Mouse (Mus musculus) olfactory bulb, adult 2 months (tissue): ENCODE measurements around the gene Sf3a3. TPM values are rescaled to one million over a fixed set of nuclear protein-coding genes. Genes with fewer than 3 reads are reported as not detected.

Experiments
- H3K27ac ChIP-seq: fragments of 200-500 bp; 2 replicates; pipeline ENCODE4 v1.5.1; 2012; ENCODE audit warnings: low read depth, low read length; ENCODE audit not compliant: insufficient read depth
- H3K4me1 ChIP-seq: fragments of 200-500 bp; 2 replicates; pipeline ENCODE4 v1.6.1; 2012; ENCODE audit warnings: low read length; ENCODE audit not compliant: control insufficient read depth, insufficient read depth
- H3K4me3 ChIP-seq: fragments of 200-500 bp; 2 replicates; pipeline ENCODE4 v1.5.1; 2012; ENCODE audit warnings: mild to moderate bottlenecking, low read depth, low read length, moderate library complexity; ENCODE audit not compliant: insufficient read depth
- CTCF ChIP-seq: fragments of 200-500 bp; IDR thresholded peaks from 2 replicates; pipeline ENCODE4 v1.5.1; 2012; ENCODE audit warnings: low read depth, mild to moderate bottlenecking, low read length, moderate library complexity; ENCODE audit not compliant: insufficient read depth
- POLR2A ChIP-seq: fragments of 200-500 bp; IDR thresholded peaks from 2 replicates; pipeline ENCODE4 v1.6.1; 2012; ENCODE audit warnings: mild to moderate bottlenecking, low read depth, low read length, moderate library complexity; ENCODE audit not compliant: insufficient read depth
- whole genome bisulfite sequencing: fragments of 180-500 bp; shearing (Covaris S2); methylation state at CpG from one replicate; pipeline ENCODE4 v1.1.7; 2018; 5-methylcytosine and 5-hydroxymethylcytosine counted together
- polyA plus RNA-seq: library from polyadenylated mRNA; stranded (reverse); fragments of >200 nt; gene quantifications from 2 replicates; pipeline ENCODE4 v1.2.4, GENCODE M21; 2012; ENCODE audit warnings: low replicate concordance; ENCODE audit not compliant: missing spikeins, insufficient read depth, insufficient read length

Gene Sf3a3
- polyA plus RNA-seq, 1 experiment: not detected

DNA sequence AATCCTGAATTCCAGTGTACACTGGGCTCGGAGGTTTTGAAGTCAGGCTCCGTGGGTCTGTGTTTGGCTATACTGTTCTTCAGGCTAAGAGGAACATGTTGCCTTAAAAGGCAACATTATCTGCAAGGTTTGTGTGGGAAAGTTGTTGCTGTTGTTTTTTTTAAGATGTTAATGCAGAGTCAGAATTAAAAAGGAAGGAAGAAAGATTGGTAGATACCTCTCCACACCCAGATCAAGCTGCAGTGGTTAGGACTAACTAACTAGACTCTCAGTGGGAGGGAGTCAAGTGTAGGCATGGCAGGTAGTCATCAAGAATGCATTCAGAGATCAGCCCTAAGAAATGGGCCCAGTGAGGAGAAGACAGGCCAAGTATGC is 52.0 kb downstream of the Sf3a3 start:
- 28% methylated on average over 2 of the region's 2 CpGs for WGBS
- H3K27ac ChIP-seq: no peak overlapping the region
- TF ChIP-seq CTCF (no peak), POLR2A (no peak)
- H3K4me1 ChIP-seq: peaks cover 12% of the 10 kb centered on the region
- no peak overlapping the region for H3K4me3 ChIP-seq

DNA sequence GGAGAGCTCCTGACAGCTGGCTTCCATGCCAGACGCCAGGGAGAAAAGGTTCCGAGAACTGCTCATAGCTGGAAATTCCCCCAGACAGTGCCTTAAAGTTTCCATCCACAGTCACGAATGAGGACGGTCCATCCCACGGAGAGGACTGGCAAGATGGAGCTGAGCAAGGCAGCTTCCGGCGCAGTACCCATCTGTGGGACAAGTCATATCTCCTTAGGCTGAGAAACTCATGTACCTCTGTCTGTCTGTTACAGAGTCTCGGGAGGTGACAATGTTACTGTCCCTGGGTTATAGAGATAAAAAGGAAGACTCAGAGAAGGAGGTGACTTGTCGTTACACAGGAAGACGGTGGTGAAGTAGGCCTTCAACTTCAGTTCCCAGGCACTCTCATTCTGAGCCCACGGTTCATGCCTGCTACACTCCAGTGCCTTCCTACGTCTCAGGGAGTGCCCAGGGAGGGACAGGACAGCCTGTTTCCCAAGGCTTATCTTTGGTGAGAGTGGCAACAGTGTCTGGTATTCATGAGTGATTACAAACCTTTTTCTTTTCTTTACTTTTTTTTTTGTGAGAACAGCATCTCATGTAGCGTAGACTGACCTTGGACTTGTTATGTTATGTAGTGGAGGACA is 54.5 kb downstream of the Sf3a3 start:
- Histone ChIP-seq H3K4me3 (no peak overlapping the region), H3K27ac (no peak overlapping the region), H3K4me1 (peaks cover 14% of the 10 kb centered on the region)
- TF ChIP-seq CTCF (no peak), POLR2A (no peak)
- 88% methylated on average over 13 of the region's 13 CpGs for WGBS

DNA sequence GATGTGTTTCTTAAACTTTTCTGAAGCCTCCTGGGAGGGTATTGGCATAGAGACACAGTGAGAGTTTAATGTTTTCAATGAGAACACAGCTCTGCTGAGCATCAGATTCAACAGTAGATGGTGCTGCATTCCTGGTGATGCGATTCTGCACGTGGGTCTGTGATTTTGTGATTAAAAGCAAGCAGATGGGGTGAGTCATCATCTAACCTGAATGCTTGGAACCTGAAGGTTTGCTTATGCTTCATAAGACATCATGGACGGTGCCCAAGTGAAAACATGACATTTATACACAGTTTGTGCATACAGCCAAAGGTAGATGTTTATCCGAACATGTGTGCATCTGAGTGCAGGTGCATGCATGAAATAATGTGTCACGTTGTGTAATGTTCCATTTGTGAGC is 56.0 kb downstream of the Sf3a3 start:
- 59% methylated on average over 5 of the region's 5 CpGs for WGBS
- Histone ChIP-seq H3K4me1 (peaks cover 14% of the 10 kb centered on the region), H3K4me3 (no peak overlapping the region), H3K27ac (no peak overlapping the region)
- TF ChIP-seq CTCF (no peak), POLR2A (no peak)

DNA sequence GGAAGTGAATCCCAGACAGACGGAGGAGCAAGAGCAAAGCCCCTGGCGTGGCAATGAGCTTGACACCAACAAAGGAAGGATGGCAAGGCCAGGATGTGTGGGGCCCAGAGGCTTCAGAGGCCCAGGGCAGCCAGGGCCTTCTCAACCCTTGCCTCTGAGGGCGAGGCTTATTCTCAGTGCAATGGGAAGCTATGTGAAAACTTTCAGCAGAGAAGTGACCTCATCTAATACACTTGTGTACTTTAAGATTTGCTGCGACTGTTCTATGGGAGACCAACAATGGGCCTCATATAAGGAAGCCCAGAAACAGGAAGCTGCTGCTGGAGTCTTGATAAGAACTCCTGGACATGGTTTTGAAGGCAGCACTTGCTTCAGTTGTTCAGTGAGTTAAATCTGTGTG is 57.5 kb downstream of the Sf3a3 start:
- Histone ChIP-seq H3K4me3 (no peak overlapping the region), H3K4me1 (peaks cover 2% of the 10 kb centered on the region; the same call in 1 of the 2 replicates), H3K27ac (no peak overlapping the region)
- TF ChIP-seq POLR2A (no peak), CTCF (no peak)
- 63% methylated on average over 4 of the region's 4 CpGs for WGBS

DNA sequence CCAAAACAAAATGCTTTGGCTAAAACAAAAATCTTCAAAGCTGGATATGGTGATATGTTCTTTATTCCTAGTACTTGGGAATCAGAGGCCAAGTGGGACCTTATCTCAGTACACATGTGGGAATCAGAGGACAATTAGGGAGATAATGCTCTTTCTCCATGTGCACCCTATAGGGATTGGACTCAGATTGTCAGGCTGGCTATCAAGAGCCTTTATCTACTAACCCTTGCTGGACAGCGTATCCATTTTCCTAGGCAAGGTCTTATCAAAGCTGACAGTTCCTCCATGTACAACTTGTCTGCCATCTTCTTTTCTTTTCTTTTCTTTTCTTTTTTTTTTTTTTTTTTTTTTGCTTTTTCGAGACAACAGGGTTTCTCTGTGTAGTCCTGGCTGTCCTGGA is 58.9 kb downstream of the Sf3a3 start:
- H3K4me1 ChIP-seq: peaks cover 2% of the 10 kb centered on the region; the same call in 1 of the 2 replicates
- 96% methylated on average over 1 of the region's 2 CpGs for WGBS
- no peak overlapping the region for H3K4me3 ChIP-seq
- TF ChIP-seq POLR2A (no peak), CTCF (no peak)
- H3K27ac ChIP-seq: no peak overlapping the region

DNA sequence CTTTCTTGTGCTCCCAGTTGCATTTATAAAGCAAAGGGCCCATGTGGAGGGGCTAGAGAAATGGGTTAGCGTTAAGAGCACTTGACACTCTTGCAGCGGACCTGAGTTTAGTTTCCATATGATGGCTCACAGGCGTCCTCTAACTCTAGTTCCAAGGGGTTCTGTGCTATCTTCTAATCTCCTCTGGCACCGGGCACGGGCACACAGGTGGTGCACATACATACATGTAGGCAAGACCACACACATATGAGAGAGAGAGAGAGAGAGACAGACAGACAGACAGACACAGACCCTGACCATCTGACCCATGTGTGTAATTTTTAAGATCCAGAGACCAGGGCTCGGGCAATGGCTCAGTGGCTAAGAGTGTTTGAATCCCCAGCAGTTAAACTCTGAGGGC is 59.4 kb downstream of the Sf3a3 start:
- Histone ChIP-seq H3K4me3 (no peak overlapping the region), H3K4me1 (peaks cover 2% of the 10 kb centered on the region; the same call in 1 of the 2 replicates), H3K27ac (no peak overlapping the region)
- 95% methylated on average over 6 of the region's 6 CpGs for WGBS
- TF ChIP-seq CTCF (no peak), POLR2A (no peak)

DNA sequence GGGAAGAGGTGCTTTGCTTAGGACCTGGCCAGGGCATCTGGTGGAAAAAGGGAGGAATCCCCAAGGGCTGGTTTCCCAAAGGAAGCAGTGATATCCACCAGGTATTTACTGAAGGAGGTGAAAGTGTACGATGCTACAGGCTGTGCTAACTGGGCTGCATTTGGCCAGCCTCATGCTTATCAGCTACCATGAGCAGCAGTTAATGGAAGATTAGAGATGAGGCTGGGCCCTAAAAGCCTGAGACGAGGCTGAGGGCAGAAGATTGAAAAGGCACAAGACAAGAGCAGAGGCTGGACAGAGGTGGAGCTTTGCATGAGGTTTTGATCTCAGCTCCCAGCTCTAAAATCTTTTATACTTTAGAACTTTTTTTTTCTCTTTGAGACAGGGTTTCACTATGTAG is 59.9 kb downstream of the Sf3a3 start:
- no peak overlapping the region for H3K27ac ChIP-seq
- TF ChIP-seq CTCF (no peak), POLR2A (no peak)
- WGBS: 91% methylated on average over 2 of the region's 2 CpGs
- H3K4me3 ChIP-seq: no peak overlapping the region
- H3K4me1 ChIP-seq: peaks cover 2% of the 10 kb centered on the region; the same call in 1 of the 2 replicates

DNA sequence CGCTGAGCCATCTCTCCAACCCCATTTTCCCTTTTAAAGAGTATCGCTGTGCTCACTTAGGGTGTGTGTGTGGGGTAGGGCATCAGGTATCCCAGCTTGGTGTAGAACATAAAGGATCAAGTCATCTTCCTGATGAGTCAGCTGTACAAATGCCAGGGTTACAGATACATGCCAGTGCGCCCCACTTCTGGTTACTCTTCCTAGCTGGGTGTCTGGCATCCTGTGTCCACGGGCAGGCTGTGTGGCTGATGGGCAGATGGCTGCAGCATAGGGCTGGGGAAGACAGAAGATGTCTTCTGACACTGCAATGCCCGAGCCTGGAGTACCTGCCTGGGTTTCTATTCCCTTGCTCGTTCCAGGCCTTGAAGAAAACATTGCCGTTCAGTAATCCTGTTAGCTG is 66.8 kb downstream of the Sf3a3 start:
- Histone ChIP-seq H3K4me1 (no peaks in the 10 kb centered on the region), H3K4me3 (no peak overlapping the region), H3K27ac (no peak overlapping the region)
- TF ChIP-seq CTCF: no peak
- TF ChIP-seq POLR2A: no peak
- WGBS: 72% methylated on average over 7 of the region's 7 CpGs

Other genes with a start within 250 kb of the Sf3a3 start
- not detected in 2 replicates for gene 3100002H09Rik, start 104.0 kb upstream of the Sf3a3 start, polyA plus RNA-seq
- gene Pou3f1, start 58.0 kb upstream of the Sf3a3 start, polyA plus RNA-seq: not detected in 2 replicates
- not detected in 2 replicates for gene Utp11, start 21.2 kb upstream of the Sf3a3 start, polyA plus RNA-seq
- not detected in 2 replicates for gene Fhl3, start 14.1 kb upstream of the Sf3a3 start, polyA plus RNA-seq
- not detected in 2 replicates for gene Inpp5b, start 27.1 kb downstream of the Sf3a3 start, polyA plus RNA-seq
- not detected in 2 replicates for gene Mtf1, start 87.3 kb downstream of the Sf3a3 start, polyA plus RNA-seq
- not detected in 2 replicates for gene Yrdc, start 135.9 kb downstream of the Sf3a3 start, polyA plus RNA-seq
- gene 1110065P20Rik, start 136.4 kb downstream of the Sf3a3 start, polyA plus RNA-seq: not detected in 2 replicates
- not detected in 2 replicates for gene Maneal, start 147.4 kb downstream of the Sf3a3 start, polyA plus RNA-seq
- not detected in 2 replicates for gene Epha10, start 166.1 kb downstream of the Sf3a3 start, polyA plus RNA-seq
- gene 9930104L06Rik, start 222.3 kb downstream of the Sf3a3 start, polyA plus RNA-seq: not detected in 2 replicates
- not detected in 2 replicates for gene Cdca8, start 224.5 kb downstream of the Sf3a3 start, polyA plus RNA-seq